Comparison of ENCODE assay signal across 8 mouse cellular contexts in the genomic region with DNA sequence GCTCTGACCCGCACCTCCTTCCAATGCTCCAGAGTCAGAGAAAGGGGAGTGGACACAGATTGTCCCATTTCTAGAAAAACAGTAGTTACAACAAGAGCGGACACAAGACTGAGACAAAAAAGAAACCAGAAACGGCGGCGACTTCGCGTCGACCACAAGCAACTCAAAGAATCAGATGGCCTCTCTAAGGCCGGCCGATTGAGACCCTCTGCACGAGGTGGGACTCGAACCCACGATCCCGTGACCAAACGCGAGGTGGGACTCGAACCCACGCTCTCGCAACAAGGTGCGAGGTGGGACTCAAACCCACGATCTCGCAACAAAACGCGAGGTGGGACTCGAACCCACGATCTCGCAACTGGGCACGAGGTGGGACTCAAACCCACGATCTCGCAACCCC.
DNase-seq lines count a peak whose midpoint lies in the region.

No protein-coding gene starts in this region.

- peak; percentile 2 for DNase-seq in R1 (ENCODE audit: low read depth, low spot score)
- peak; percentile 0 for DNase-seq in cerebellum, adult 8-10 months
- peak; percentile 87 for DNase-seq in heart, adult 11 months
- peak; percentile 1 for DNase-seq in kidney, adult 18-20 months
- DNase-seq in kidney, postnatal 14 days = peak; percentile 0
- peak; percentile 2 for DNase-seq in ovary, postnatal 36 days (ENCODE audit: low spot score)
- DNase-seq in testis, postnatal 10 days (ENCODE audit: low spot score) = peak; percentile 26
- peak; percentile 14 to 55 for DNase-seq in urinary bladder, postnatal 4 days (ENCODE audit: low spot score in 2 of 2)

Comparison
In these comparisons a context has a peak if more than half of its experiments do, and no peak if none do; other contexts are left out.
1. Peak in every context shown above with its lines: DNase-seq.
2. DNase-seq: peak in every context shown above with its lines; median percentile 87 in heart, adult 11 months; 34 in urinary bladder, postnatal 4 days; 26 in testis, postnatal 10 days; 2 in R1; 2 in ovary, postnatal 36 days; 1 in kidney, adult 18-20 months; 0 in cerebellum, adult 8-10 months; 0 in kidney, postnatal 14 days.